Mouse (Mus musculus): ENCODE results near the gene Sgk2. TPM values are rescaled to one million over a fixed set of nuclear protein-coding genes. Genes with fewer than 3 reads are reported as not detected.

Sgk2 gene
- polyA plus RNA-seq, 1 experiment from 2014 or later = 0.09 TPM

- ATAC-seq (ENCODE audit: low FRiP score) = no peak
- no peak overlapping the region for H3K4me2 ChIP-seq
- 89% methylated on average over 3 of the region's 3 CpGs for WGBS
Measured at GRCm38 (mm10) chr2:162969101-162969500, 18.0 kb upstream of the Sgk2 start.

GRCm38 (mm10) chr2:162970896-162971295, 16.2 kb upstream of the Sgk2 start:
- 86% methylated on average over 6 of the region's 6 CpGs for WGBS
- H3K27ac ChIP-seq = no peak overlapping the region
- ATAC-seq (ENCODE audit: low FRiP score) = no peak
- no peaks in the 10 kb centered on the region for H3K9me3 ChIP-seq
- no peaks in the 10 kb centered on the region for H3K36me3 ChIP-seq
- no peak overlapping the region for H3K4me3 ChIP-seq
- H3K4me2 ChIP-seq = no peak overlapping the region
- peaks cover 25% of the 10 kb centered on the region for H3K4me1 ChIP-seq (replicated peaks)
- no peaks in the 10 kb centered on the region for H3K27me3 ChIP-seq
- H3K9ac ChIP-seq = no peak overlapping the region

More at GRCm38 (mm10) chr2:162969101-162969500, 18.0 kb upstream of the Sgk2 start:
- H3K4me3 ChIP-seq = no peak overlapping the region
- no peaks in the 10 kb centered on the region for H3K27me3 ChIP-seq
- H3K4me1 ChIP-seq (replicated peaks) = peaks cover 10% of the 10 kb centered on the region
- H3K9ac ChIP-seq = no peak overlapping the region
- H3K36me3 ChIP-seq = no peaks in the 10 kb centered on the region
- no peaks in the 10 kb centered on the region for H3K9me3 ChIP-seq
- H3K27ac ChIP-seq = no peak overlapping the region

GRCm38 (mm10) chr2:162972752-162973151, 14.4 kb upstream of the Sgk2 start:
- Histone ChIP-seq H3K36me3 (no peaks in the 10 kb centered on the region), H3K4me2 (no peak overlapping the region), H3K4me1 (replicated peaks) (peaks cover 32% of the 10 kb centered on the region), H3K27ac (no peak overlapping the region), H3K4me3 (no peak overlapping the region), H3K9me3 (no peaks in the 10 kb centered on the region), H3K9ac (no peak overlapping the region), H3K27me3 (no peaks in the 10 kb centered on the region)
- 48% methylated on average over 7 of the region's 7 CpGs for WGBS
- no peak for ATAC-seq (ENCODE audit: low FRiP score)

DNA sequence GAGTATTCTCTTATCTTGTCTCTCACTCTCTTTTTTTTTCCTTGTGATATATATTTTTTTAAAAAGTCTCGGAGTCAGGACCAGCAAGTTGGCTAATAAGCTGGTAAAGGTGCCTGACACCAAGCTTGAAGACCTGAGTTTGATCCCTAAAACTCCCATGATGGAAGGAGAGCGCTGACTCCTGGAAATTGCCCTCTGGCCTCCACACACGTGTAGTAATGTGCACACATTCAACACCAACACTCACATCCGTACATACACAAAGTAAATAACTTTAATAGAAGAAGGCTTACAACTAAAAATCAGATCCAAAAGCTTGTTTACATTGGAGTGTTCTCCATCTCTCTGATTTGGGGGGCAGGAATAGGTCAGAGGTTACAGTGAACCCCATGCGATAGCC, 13.9 kb upstream of the Sgk2 start:
- no peak for ATAC-seq (ENCODE audit: low FRiP score)
- no peak overlapping the region for H3K9ac ChIP-seq
- no peak overlapping the region for H3K4me2 ChIP-seq
- H3K27ac ChIP-seq = no peak overlapping the region
- no peak overlapping the region for H3K4me3 ChIP-seq
- H3K36me3 ChIP-seq = no peaks in the 10 kb centered on the region
- H3K4me1 ChIP-seq (replicated peaks) = peaks cover 32% of the 10 kb centered on the region
- WGBS = 63% methylated on average over 5 of the region's 5 CpGs
- H3K27me3 ChIP-seq = no peaks in the 10 kb centered on the region
- H3K9me3 ChIP-seq = no peaks in the 10 kb centered on the region

GRCm38 (mm10) chr2:162973637-162974036, 13.5 kb upstream of the Sgk2 start:
- H3K4me1 ChIP-seq (replicated peaks) = peaks cover 32% of the 10 kb centered on the region
- no peaks in the 10 kb centered on the region for H3K36me3 ChIP-seq
- no peak for ATAC-seq (ENCODE audit: low FRiP score)
- no peaks in the 10 kb centered on the region for H3K9me3 ChIP-seq
- H3K4me2 ChIP-seq = 0 out of 2 replicates have a peak overlapping the region, but pooled peaks have one; percentile 3
- H3K27me3 ChIP-seq = no peaks in the 10 kb centered on the region
- H3K4me3 ChIP-seq = no peak overlapping the region
- H3K9ac ChIP-seq = 0 out of 2 replicates have a peak overlapping the region, but pooled peaks have one; percentile 16
- no peak overlapping the region for H3K27ac ChIP-seq
- WGBS = 5% methylated on average over 11 of the region's 11 CpGs

DNA sequence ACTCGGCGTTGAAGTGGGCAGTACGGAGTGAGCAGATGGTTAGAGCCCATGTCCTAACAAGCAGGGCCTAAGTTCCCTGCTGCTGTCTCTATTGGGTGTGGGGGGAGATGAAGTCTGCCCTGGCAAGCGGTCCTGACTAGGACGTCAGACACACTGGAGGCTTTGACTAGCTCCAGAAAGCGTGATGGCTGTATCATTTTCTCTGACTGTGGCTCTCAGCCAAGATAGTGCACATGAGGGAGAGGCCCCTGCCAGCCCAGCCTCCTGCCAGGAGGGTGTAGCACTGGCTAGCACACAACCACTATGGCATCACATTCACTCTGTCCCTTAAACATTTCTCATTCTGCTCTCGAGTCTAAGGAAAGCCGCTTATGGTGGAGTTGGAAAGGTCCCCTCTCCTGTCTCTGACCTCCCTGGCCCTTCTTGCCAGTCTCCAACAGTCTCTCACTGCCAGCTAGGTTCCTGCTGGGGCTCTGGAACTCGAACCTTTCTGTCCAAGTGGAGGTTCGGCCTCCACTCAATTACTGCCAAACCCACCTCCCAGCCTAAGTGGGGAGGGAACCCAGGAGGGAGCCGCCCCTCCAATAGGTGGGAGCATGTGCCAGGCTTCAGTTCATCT, 11.9 kb upstream of the Sgk2 start:
- no peaks in the 10 kb centered on the region for H3K27me3 ChIP-seq
- 72% methylated on average over 11 of the region's 11 CpGs for WGBS
- peak; percentile 54 for ATAC-seq (ENCODE audit: low FRiP score)
- no peaks in the 10 kb centered on the region for H3K9me3 ChIP-seq
- peaks cover 32% of the 10 kb centered on the region for H3K4me1 ChIP-seq (replicated peaks)
- no peak overlapping the region for H3K4me2 ChIP-seq
- H3K4me3 ChIP-seq = no peak overlapping the region
- H3K9ac ChIP-seq = no peak overlapping the region
- no peak overlapping the region for H3K27ac ChIP-seq
- H3K36me3 ChIP-seq = no peaks in the 10 kb centered on the region

- 62% methylated on average over 4 of the region's 4 CpGs for WGBS
- Histone ChIP-seq H3K4me3 (no peak overlapping the region), H3K9me3 (no peaks in the 10 kb centered on the region), H3K4me2 (no peak overlapping the region), H3K36me3 (no peaks in the 10 kb centered on the region), H3K27ac (0 out of 2 replicates have a peak overlapping the region, but pooled peaks have one; percentile 12), H3K9ac (no peak overlapping the region), H3K27me3 (no peaks in the 10 kb centered on the region), H3K4me1 (replicated peaks) (peaks cover 32% of the 10 kb centered on the region)
- no peak for ATAC-seq (ENCODE audit: low FRiP score)
Measured at GRCm38 (mm10) chr2:162976001-162976400, 11.1 kb upstream of the Sgk2 start.

DNA sequence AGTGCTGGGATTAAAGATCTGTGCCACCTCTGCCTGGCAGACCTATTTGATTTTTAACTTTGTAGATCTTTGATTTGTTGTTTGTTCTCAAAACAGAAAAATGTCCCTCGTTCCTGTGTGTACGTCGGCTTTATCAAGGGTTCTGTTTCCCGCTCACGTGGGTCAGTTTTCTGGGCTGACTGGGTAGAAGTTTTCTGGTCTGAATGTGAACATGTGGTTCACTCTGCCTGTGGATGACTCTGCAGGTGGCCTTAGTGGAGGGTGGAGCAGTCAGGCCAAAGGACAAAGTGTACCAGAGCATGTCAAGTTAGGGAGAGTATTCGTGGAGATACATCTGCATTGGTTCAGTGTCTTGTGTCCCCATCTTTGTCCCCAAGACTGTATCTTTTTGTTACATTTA, 2.7 kb upstream of the Sgk2 start:
- Histone ChIP-seq H3K27me3 (0 out of 2 replicates have a peak, but pooled peaks cover 8% of the 10 kb centered on the region), H3K4me1 (replicated peaks) (no peaks in the 10 kb centered on the region), H3K9ac (no peak overlapping the region), H3K4me2 (no peak overlapping the region), H3K36me3 (no peaks in the 10 kb centered on the region), H3K4me3 (no peak overlapping the region), H3K27ac (no peak overlapping the region), H3K9me3 (no peaks in the 10 kb centered on the region)
- no peak for ATAC-seq (ENCODE audit: low FRiP score)
- 92% methylated on average over 6 of the region's 6 CpGs for WGBS

DNA sequence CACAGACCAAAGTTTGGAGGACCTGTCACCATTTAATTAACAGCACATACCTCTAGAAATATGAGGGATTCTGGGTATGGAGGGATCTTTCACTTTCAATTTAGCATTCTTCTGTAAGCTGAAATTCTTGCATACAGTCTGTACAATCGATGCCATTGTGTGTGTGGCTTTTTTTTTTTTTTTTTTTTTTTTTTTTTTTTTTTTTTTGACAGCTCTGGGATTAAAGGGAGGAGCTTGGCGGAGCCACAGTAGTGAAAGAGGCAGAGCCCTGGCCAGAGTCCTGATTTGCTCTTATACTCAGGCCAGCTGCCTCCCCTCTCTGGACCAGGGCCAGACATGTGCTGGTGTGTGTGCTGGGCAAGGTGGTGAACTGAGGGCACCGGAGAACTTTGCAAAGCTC, 1.2 kb upstream of the Sgk2 start:
- no peak overlapping the region for H3K27ac ChIP-seq
- 59% methylated on average over 3 of the region's 3 CpGs for WGBS
- no peak overlapping the region for H3K4me2 ChIP-seq
- 0 out of 2 replicates have a peak, but pooled peaks cover 8% of the 10 kb centered on the region for H3K27me3 ChIP-seq
- H3K9ac ChIP-seq = no peak overlapping the region
- no peaks in the 10 kb centered on the region for H3K4me1 ChIP-seq (replicated peaks)
- H3K36me3 ChIP-seq = no peaks in the 10 kb centered on the region
- H3K9me3 ChIP-seq = no peaks in the 10 kb centered on the region
- no peak overlapping the region for H3K4me3 ChIP-seq
- no peak for ATAC-seq (ENCODE audit: low FRiP score)

- H3K4me2 ChIP-seq = no peak overlapping the region
- H3K4me1 ChIP-seq (replicated peaks) = no peaks in the 10 kb centered on the region
- H3K9me3 ChIP-seq = no peaks in the 10 kb centered on the region
- no peak overlapping the region for H3K4me3 ChIP-seq
- H3K9ac ChIP-seq = no peak overlapping the region
- 87% methylated on average over 3 of the region's 3 CpGs for WGBS
- no peak overlapping the region for H3K27ac ChIP-seq
- no peaks in the 10 kb centered on the region for H3K36me3 ChIP-seq
- 0 out of 2 replicates have a peak, but pooled peaks cover 8% of the 10 kb centered on the region for H3K27me3 ChIP-seq
- no peak for ATAC-seq (ENCODE audit: low FRiP score)
Measured at GRCm38 (mm10) chr2:162986764-162987163, 366 bp upstream of the Sgk2 start.

DNA sequence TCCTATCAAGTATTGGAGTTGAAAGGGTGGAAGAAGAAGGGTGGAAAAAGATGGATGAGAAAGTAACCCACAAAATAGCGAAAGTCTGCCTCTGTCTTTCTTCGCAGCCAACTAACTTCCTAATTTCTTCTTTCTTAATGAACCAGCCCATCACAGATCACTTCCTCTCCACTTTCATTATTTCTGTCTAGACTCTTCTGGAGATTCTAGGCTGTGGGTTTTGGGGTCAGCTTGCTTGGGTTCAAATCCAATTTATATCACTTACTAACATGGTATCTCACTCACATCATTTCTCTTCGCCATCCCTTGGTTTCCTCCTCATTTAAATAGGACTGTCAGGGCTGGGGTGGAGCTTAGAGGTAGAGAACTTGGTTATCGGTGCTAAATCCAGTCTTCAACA, 1.1 kb downstream of the Sgk2 start:
- H3K9me3 ChIP-seq = no peaks in the 10 kb centered on the region
- H3K4me1 ChIP-seq (replicated peaks) = no peaks in the 10 kb centered on the region
- WGBS = 87% methylated on average over 4 of the region's 4 CpGs
- H3K4me2 ChIP-seq = no peak overlapping the region
- H3K27ac ChIP-seq = no peak overlapping the region
- 0 out of 2 replicates have a peak, but pooled peaks cover 8% of the 10 kb centered on the region for H3K27me3 ChIP-seq
- ATAC-seq (ENCODE audit: low FRiP score) = no peak
- no peaks in the 10 kb centered on the region for H3K36me3 ChIP-seq
- no peak overlapping the region for H3K4me3 ChIP-seq
- H3K9ac ChIP-seq = no peak overlapping the region

DNA sequence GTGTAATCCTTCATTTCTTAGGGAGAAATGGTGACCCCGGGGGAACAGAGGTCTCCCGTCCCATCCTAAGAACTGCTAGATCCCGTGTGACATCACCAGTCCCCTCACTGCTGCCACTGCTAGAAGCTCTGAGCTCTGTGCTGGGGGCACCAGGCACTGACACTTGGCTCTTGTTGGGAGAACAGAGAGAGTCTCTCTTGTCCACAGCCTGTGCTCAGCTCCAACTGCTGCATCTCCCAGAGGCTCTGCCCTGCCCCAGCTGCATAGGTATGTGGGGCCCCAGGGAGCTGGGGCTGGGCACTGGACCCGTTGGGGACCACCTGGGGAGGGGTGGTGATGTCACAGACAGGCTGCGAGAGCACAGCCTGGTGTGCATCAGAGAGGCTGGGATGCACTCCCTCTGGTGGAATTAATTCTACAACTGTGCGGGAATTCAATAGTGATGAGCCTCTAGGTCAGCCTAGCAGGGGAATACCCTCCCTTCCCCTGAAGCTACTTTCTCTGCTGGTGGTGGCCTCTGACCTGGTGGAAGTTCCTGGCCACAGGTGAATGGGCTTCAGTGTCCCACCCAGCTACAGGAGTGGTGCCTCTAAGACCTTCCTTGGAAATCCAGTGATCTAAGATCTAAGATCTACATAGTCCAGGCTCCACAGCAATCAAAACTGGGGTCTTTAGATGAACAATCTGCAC, 4.4 kb downstream of the Sgk2 start:
- Histone ChIP-seq H3K4me3 (no peak overlapping the region), H3K9ac (no peak overlapping the region), H3K4me1 (replicated peaks) (no peaks in the 10 kb centered on the region), H3K9me3 (no peaks in the 10 kb centered on the region), H3K27ac (no peak overlapping the region), H3K27me3 (0 out of 2 replicates have a peak, but pooled peaks cover 7% of the 10 kb centered on the region), H3K4me2 (no peak overlapping the region), H3K36me3 (no peaks in the 10 kb centered on the region)
- WGBS = 34% methylated on average over 6 of the region's 6 CpGs
- ATAC-seq (ENCODE audit: low FRiP score) = no peak

- no peak for ATAC-seq (ENCODE audit: low FRiP score)
- no peak overlapping the region for H3K4me3 ChIP-seq
- 0 out of 2 replicates have a peak, but pooled peaks cover 2% of the 10 kb centered on the region for H3K27me3 ChIP-seq
- H3K9me3 ChIP-seq = no peaks in the 10 kb centered on the region
- no peak overlapping the region for H3K27ac ChIP-seq
- no peak overlapping the region for H3K4me2 ChIP-seq
- no peaks in the 10 kb centered on the region for H3K4me1 ChIP-seq (replicated peaks)
- H3K9ac ChIP-seq = no peak overlapping the region
- H3K36me3 ChIP-seq = no peaks in the 10 kb centered on the region
Measured at GRCm38 (mm10) chr2:162992084-162992437, 4.9 kb downstream of the Sgk2 start.

All from hindbrain, embryonic 13.5 days (tissue).